Mouse (Mus musculus) left cerebral cortex, postnatal 4 days (tissue): Measurements from ENCODE around the gene Mga. TPM values are rescaled to one million over a fixed set of nuclear protein-coding genes. Genes with fewer than 3 reads are reported as not detected.

ENCODE experiments used
- DNase-seq: peaks from one replicate; pipeline ENCODE4 v3.0.0-alpha.2; 2022
- intact Hi-C: fragments of 180-260 bp; cut with DNase I; formaldehyde crosslinking; loops from one replicate; pipeline ENCODE4 v1.15.1; 2025
- total RNA-seq, 2 experiments: library from RNA; stranded (reverse); gene quantifications; 2 replicates each; pipeline ENCODE4 v1.2.3; 2021

Mga gene
- total RNA-seq, 2 experiments from 2014 or later, result 74.8 to 75.1 TPM

- DNase-seq, result no peak
- intact Hi-C loops, result no loop called here
Measured at GRCm38 (mm10) chr2:119985871-119986270, 88.8 kb downstream of the Mga start.

DNA sequence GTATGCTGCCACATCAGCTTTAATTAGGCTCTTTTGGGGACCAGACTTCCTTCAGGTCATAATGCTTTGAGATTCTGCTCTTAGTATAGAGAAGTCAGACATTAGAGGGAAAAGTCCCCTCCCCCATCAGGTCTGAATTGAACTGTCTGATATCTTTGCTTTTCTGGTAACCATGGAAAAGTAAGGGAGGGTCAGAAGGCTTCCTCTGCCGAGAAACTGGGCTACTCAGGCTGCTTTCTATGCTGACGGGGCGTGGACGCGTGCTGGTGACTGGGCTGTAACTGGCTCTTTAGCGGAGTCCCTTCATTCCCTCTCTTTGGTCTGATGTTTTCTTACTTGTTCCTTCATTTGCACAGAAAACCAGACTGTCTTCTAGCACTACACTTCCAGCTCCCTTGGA lies 89.3 kb downstream of the Mga start:
- DNase-seq, result no peak
- intact Hi-C loops, result no loop called here

DNA sequence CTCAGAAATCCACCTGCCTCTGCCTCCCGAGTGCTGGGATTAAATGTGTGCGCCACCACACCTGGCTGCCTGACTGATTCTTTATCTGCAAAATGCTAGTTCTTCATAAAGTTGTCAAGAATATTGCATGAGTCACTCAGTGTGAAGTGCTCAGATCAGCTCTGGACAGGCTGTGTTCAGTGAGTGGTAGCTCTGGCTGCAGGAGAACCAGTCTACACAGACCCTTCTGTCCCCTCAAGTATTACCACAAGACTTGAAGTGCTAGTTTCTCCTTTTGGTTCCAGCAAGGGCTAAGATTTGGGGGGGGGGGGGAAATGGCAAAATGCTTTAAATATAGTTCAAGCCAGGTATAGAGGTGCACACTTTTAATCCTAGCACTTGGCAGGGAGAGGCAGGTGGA lies 90.4 kb downstream of the Mga start:
- intact Hi-C loops, result no loop called here
- no peak for DNase-seq

GRCm38 (mm10) chr2:119988952-119989351 lies 91.9 kb downstream of the Mga start:
- DNase-seq, result no peak
- intact Hi-C loops, result no loop called here

- intact Hi-C loops, result no loop called here
- DNase-seq, result no peak
Measured at GRCm38 (mm10) chr2:119990881-119991280, 93.9 kb downstream of the Mga start.

GRCm38 (mm10) chr2:119992349-119992748 lies 95.3 kb downstream of the Mga start:
- intact Hi-C loops, result no loop called here

DNA sequence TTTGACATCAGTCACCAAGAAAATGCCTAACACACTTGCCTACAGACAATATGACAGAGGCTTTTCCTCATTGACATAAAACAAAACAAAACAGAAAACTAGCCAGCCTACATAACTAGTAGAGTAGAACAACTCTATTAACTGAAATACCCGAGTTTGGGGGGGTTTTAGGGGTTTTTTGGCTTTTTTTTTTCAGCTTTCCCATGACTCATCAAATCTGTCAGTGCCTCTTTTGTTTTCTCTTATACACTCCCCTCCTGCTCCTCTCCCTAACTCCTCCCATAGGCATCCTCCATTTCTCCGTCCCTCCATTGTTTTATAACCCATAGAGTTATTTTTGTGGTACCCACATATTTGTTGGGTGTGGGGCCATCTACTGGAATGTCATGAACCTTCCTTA lies 96.5 kb downstream of the Mga start:
- DNase-seq, result no peak
- intact Hi-C loops, result no loop called here

More at GRCm38 (mm10) chr2:119992349-119992748, 95.3 kb downstream of the Mga start:
- DNase-seq, result no peak

- DNase-seq, result no peak
- intact Hi-C loops, result no loop called here
Measured at GRCm38 (mm10) chr2:119994839-119995238, 97.8 kb downstream of the Mga start.

DNA sequence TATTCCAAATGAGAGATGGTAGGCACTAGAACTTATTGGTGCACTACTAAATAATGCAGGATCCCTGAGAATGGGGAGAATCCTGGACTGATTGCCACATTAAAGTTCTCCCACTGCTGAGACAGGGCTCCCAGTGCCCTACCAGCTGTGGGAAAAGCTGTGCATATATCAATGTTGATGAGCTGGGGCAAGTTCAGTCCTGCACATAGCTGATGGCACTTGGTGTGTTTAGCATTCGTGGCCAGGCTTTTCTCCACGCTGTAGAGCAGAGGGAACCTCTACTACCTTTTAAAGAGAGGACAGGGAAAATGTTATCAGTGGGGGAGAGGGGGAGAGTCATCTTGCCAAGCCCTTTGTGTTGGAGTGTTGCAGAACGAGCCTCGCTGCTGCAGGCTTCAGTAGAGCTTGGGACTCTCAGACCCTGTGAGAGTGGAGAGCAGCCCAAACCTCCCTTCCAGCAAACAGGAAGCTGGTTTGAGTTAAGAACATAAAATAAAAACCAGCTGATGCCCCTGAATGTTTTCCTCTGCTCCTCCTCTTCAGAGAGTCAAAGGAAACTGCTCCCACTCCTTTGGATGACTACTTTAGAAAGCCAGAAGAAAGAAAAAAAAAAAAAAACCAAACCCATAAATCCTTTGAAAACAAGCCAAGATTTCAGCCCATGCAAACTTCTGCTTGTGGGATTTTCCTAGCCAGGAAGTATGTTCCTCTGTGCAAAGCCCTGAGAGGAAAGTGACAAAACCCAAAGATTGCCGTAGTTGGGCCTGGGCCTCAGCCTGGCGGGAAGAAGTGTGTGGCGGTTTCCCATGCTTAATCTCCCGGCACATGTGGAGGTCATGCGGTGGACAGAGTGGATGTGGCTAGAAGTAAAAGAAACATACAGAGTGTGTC lies 98.6 kb downstream of the Mga start:
- no peak for DNase-seq
- intact Hi-C loops, result no loop called here

- intact Hi-C loops, result no loop called here
- no peak for DNase-seq
Measured at GRCm38 (mm10) chr2:119997354-119997753, 100.3 kb downstream of the Mga start.

GRCm38 (mm10) chr2:119999731-120000130 lies 102.7 kb downstream of the Mga start:
- intact Hi-C loops, result no loop called here
- no peak for DNase-seq

DNA sequence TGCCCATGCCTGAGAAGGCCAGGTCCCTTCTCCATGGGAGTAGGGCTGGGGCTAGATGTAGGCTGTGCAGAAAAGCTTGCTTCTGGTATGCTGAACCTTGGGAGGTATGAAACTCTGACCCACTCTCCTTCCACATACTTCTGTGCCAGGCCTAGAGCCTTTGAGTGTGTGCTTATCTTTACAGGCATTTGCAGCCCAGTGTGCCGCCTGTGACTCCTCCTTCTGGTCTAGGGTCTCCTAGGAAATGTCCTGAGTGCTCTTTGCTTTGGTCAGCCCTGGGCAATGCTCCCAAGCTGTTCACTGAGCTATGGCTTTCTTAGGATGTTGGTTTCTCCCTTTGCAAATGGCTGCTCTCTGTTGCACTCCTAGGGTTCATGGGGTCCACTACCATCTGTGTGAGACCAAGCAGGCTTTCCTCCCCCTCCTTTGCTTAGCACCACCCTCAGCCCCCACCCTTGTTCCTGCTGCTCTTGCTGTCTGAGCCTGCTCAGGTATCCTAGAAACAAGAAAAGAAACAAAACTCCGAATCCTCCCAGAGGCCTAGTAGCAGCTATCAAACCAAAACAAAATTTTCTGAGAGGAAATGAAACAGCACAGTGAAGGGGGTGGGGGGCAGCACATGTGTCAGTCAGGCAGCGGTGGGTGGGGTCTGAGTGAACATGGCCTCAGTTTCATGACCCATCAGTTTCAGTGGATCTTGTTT lies 104.0 kb downstream of the Mga start:
- intact Hi-C loops, result no loop called here
- no peak for DNase-seq

DNA sequence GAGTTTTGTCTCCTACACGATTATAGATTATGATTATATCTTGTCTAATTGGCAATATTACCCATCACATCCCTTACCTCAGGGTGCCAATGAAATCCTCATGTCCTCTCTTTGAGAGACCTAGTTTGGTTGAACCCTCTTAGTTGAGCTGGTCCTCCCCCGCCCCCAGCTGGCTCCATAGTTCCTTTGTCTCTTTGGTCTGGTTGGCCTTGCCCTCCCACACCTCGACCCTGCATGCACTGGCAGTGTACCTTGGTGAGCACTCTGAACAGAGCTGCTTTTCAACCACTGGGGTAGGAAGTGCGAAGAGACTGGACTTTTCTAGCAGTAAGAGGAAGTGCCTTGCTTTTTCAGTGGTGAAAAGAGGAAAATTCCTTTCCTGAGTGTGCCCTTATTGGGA lies 104.9 kb downstream of the Mga start:
- intact Hi-C loops, result no loop called here
- no peak for DNase-seq

DNA sequence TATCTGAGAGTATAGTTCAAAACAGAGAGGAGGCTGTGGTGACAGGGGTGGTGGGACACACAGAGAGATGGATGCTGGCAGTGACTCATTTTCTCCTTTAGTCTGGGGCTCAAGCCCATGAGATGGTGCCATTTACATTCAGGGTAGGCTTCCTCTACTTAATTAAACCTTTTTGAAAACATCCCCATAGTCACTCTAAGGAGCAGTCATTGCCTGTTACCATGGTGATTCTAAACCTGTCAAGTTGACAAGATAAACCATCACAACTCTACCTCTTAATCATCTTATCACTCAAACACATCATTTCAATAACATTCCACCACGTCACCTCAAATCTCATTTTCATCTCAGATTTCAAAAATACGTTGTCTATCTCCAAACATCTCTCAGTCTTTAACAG lies 106.9 kb downstream of the Mga start:
- intact Hi-C loops, result no loop called here
- DNase-seq, result no peak

DNA sequence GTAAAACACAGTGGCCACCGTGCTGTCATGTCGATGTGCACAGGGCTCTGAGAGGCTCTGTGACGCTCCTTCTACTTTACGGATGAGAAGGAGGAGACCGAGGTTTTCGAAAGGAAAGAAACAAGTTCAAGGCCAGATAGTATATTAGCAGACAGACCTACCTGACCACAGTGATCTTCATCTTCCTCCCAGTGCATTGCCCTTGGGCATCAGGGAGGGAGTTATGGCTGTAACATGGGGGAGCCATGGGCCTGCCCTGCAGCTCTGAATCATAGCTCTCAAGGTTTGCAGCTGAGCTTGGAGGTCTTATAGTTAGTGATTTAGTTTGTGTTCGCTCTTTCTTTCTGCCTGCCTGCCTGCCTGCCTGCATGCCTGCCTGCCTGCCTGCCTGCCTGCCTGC lies 109.7 kb downstream of the Mga start:
- intact Hi-C loops, result loop anchor here (5.0 kb wide), 1 partner anchor 34 kb away; the partner anchor contains the start of gene Mapkbp1
- no peak for DNase-seq

- no peak for DNase-seq
- intact Hi-C loops, result loop anchor here (5.0 kb wide), 1 partner anchor 35 kb away; the partner anchor contains the start of gene Mapkbp1
Measured at GRCm38 (mm10) chr2:120007680-120008210, 110.7 kb downstream of the Mga start.

- intact Hi-C loops, result loop anchor here (5.0 kb wide), 1 partner anchor 36 kb away; the partner anchor contains the start of gene Mapkbp1
- DNase-seq, result no peak
Measured at GRCm38 (mm10) chr2:120008672-120009071, 111.6 kb downstream of the Mga start.

GRCm38 (mm10) chr2:120011462-120012200 lies 114.6 kb downstream of the Mga start:
- intact Hi-C loops, result no loop called here
- peak; percentile 25 for DNase-seq

DNA sequence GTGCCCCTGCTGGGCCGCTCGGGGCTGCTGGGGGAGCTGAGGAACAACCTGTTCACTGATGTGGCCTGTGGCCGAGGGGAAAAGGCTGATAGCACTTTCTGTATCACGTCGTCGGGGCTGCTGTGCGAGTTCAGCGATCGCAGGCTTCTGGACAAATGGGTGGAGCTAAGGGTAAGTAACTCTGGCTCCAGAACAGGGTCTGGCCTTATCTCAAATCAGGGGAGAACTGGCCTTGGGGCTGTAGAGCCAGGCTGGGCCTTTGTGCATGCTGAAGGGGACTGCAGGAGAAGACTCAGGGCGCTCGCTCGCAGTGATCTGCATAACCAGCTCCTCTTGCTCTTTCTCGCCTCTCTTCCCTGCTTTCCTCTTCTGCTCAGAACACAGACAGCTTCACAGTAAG lies 115.9 kb downstream of the Mga start:
- DNase-seq, result no peak
- intact Hi-C loops, result no loop called here

- intact Hi-C loops, result no loop called here
- DNase-seq, result no peak
Measured at GRCm38 (mm10) chr2:120013831-120014486, 116.9 kb downstream of the Mga start.
